Mouse (Mus musculus) limb, embryonic 14.5 days (tissue): ENCODE measurements around the gene Arhgap27. TPM values are rescaled to one million over a fixed set of nuclear protein-coding genes. Genes with fewer than 3 reads are reported as not detected.

ENCODE experiments used
- ATAC-seq: fragments of 200-750 bp; cut with Nextera tagmentation; 2 replicates; pipeline ENCODE4 v1.8.0; 2017; ENCODE audit warnings: low read depth, moderate number of reproducible peaks, moderate TSS enrichment; ENCODE audit not compliant: low FRiP score
- DNase-seq: peaks from one replicate; pipeline ENCODE4 v3.0.0-alpha.2; 2015; ENCODE audit warnings: low spot score
- H3K27ac ChIP-seq: fragments of 300-500 bp; sonication (generic); replicated peaks from 2 replicates; pipeline ENCODE4 v1.5.1; 2014; ENCODE audit warnings: low read depth, mild to moderate bottlenecking, low read length, moderate library complexity, mixed read lengths
- H3K27me3 ChIP-seq: fragments of 300-500 bp; sonication (generic); 2 replicates; pipeline ENCODE4 v1.6.1; 2014; ENCODE audit warnings: low read length, mixed read lengths; ENCODE audit not compliant: control insufficient read depth, insufficient read depth
- H3K36me3 ChIP-seq: fragments of 300-500 bp; sonication (generic); 2 replicates; pipeline ENCODE4 v1.6.1; 2014; ENCODE audit warnings: mild to moderate bottlenecking, low read length, moderate library complexity, mixed read lengths; ENCODE audit not compliant: control insufficient read depth, insufficient read depth
- H3K4me1 ChIP-seq: fragments of 300-500 bp; sonication (generic); 2 replicates; pipeline ENCODE4 v1.6.1; 2014; ENCODE audit warnings: antibody characterized with exemption, low read length, mixed read lengths; ENCODE audit not compliant: control insufficient read depth, insufficient read depth
- H3K4me2 ChIP-seq: fragments of 300-500 bp; sonication (generic); replicated peaks from 2 replicates; pipeline ENCODE4 v1.6.1; 2014; ENCODE audit warnings: low read depth, mild to moderate bottlenecking, low read length, moderate library complexity; ENCODE audit not compliant: severe bottlenecking
- H3K4me3 ChIP-seq: fragments of 300-500 bp; sonication (generic); replicated peaks from 2 replicates; pipeline ENCODE4 v1.5.1; 2014; ENCODE audit warnings: low read length
- H3K9ac ChIP-seq: fragments of 300-500 bp; sonication (generic); 2 replicates; pipeline ENCODE4 v1.6.1; 2014; ENCODE audit warnings: mild to moderate bottlenecking, low read depth, low read length, moderate library complexity; ENCODE audit not compliant: severe bottlenecking
- H3K9me3 ChIP-seq: fragments of 300-500 bp; sonication (generic); 2 replicates; pipeline ENCODE4 v1.6.1; 2016; ENCODE audit warnings: low read length; ENCODE audit not compliant: control insufficient read depth
- POLR2A ChIP-seq: fragments of 200-500 bp; IDR thresholded peaks from 2 replicates; pipeline ENCODE4 v1.8.0; 2012; ENCODE audit warnings: inconsistent platforms, mild to moderate bottlenecking, moderate library complexity, borderline replicate concordance; ENCODE audit not compliant: insufficient read depth, insufficient read length; ENCODE audit errors: extremely low read depth
- WGBS: fragments of 180-500 bp; shearing (Covaris S2); extraction: QIAGEN DNeasy Blood & Tissue Kit; methylation state at CpG from one replicate; pipeline ENCODE4 v1.1.7; 2014; 5-methylcytosine and 5-hydroxymethylcytosine counted together
- polyA plus RNA-seq, 2 experiments: library from polyadenylated mRNA; depleted of rRNA in 1 of 2; stranded (reverse) in 1 of 2; unstranded in 1 of 2; fragments of >200 nt; fragmentation: Nextera tagmentation in 1 of 2; extraction: Ambion mirVana in 1 of 2; gene quantifications; 2 replicates each; pipeline versions ENCODE4 v1.2.1 to v1.2.3; 2012 to 2014

Gene Arhgap27
- polyA plus RNA-seq, 2 experiments: 8.4 to 14.1 TPM

DNA sequence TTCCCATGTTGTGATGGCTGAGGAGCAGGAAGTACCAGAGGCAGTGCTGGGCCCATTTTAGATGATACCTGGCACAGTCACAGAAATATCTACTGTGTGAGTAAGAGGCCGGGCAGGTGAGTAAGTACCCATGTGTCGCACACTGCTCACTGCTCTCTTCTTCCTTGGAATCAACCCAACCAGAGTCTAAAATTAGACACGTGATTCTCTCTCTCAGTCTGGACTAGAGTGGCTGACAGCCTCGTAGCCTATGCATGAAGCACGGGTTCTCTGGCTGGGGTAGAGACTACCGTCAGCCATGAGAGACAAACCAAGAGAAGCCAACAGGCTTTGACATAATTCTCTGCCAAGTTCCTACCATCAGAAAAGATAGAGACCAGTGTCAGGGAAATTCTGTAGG, 14.8 kb upstream of the Arhgap27 start:
- WGBS: 89% methylated on average over 6 of the region's 6 CpGs
- DNase-seq (no peak), ATAC-seq (no peak)
- no peak overlapping the region for H3K4me2 ChIP-seq
- no peaks in the 10 kb centered on the region for H3K4me1 ChIP-seq
- peaks cover 56% of the 10 kb centered on the region for H3K36me3 ChIP-seq
- no peak overlapping the region for H3K4me3 ChIP-seq
- no peaks in the 10 kb centered on the region for H3K27me3 ChIP-seq
- no peak for TF ChIP-seq POLR2A
- H3K9me3 ChIP-seq: no peaks in the 10 kb centered on the region
- no peak overlapping the region for H3K9ac ChIP-seq
- H3K27ac ChIP-seq: no peak overlapping the region

DNA sequence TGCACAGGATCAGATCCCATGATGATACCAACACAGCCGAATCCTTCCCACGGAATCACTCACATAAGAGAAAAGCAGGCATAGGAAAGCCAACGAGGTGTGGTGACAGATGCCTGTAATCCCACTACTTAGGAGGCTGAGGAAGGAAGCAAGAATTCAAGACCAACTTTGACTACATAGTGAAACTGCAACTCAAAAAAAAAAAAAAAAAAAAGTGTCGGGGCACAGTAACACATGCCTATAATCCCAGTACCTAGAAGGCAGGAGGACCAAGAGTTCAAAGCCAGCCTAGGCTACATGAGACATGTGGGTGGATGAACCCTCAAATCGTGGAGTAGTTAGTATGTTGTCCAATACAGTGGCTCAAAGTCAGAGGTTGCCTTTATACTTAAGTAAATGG, 12.3 kb upstream of the Arhgap27 start:
- no peak for DNase-seq

DNA sequence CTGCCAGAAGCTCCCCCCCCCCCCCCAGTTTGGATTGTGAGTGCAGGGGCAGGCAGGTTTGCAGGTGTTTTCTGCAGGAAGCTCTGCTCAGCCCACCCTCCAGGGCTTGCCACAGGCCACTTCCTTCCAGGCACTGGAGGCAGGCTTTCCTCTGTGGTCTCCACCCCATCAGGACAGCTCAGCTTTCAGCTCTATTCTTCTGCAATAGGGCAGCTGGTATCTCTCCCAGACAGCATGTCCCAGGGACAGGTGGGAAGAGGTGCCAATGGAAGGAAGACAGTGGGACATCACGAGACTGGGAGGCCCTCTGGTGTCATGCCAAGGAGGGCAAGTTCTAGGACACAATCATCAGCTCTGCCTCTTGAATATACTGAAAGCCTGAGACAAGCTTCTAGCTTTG, 11.8 kb upstream of the Arhgap27 start:
- WGBS: 71% methylated on average over 1 of the region's 1 CpGs
- no peak overlapping the region for H3K4me2 ChIP-seq
- peaks cover 65% of the 10 kb centered on the region for H3K36me3 ChIP-seq

More for the DNA sequence above, 12.3 kb upstream of the Arhgap27 start:
- 82% methylated on average over 5 of the region's 5 CpGs for whole genome bisulfite sequencing
- H3K4me1 ChIP-seq: no peaks in the 10 kb centered on the region
- H3K27me3 ChIP-seq: no peaks in the 10 kb centered on the region
- no peak overlapping the region for H3K9ac ChIP-seq
- TF ChIP-seq POLR2A: no peak
- no peaks in the 10 kb centered on the region for H3K9me3 ChIP-seq
- ATAC-seq: no peak
- peaks cover 65% of the 10 kb centered on the region for H3K36me3 ChIP-seq
- H3K27ac ChIP-seq: no peak overlapping the region
- H3K4me3 ChIP-seq: no peak overlapping the region
- H3K4me2 ChIP-seq: no peak overlapping the region

DNA sequence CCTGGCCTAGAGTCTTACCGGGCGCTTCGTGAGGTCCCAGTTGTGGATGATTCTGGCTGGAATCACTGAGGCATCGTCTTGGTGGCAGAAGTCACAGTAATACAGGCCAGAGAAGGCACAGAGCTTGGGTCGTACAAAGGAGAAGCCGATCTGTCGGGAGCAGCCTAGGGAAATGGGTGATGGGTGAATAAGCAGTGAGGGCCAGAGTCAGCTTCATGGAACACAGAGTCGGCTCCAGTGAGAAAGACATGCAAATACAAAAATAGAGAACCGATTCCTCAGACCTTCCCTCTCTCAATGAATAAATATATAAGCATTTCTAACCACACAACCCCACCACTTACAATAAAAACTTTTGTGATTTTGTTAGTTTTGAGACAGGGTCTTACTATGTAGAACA, 10.4 kb upstream of the Arhgap27 start:
- DNase-seq (no peak), ATAC-seq (no peak)
- no peaks in the 10 kb centered on the region for H3K4me1 ChIP-seq
- no peak overlapping the region for H3K4me2 ChIP-seq
- whole genome bisulfite sequencing: 90% methylated on average over 9 of the region's 9 CpGs
- no peaks in the 10 kb centered on the region for H3K9me3 ChIP-seq
- no peaks in the 10 kb centered on the region for H3K27me3 ChIP-seq
- no peak overlapping the region for H3K27ac ChIP-seq
- H3K9ac ChIP-seq: no peak overlapping the region
- H3K4me3 ChIP-seq: no peak overlapping the region
- no peak for TF ChIP-seq POLR2A
- H3K36me3 ChIP-seq: peaks cover 57% of the 10 kb centered on the region

More for the DNA sequence above, 11.8 kb upstream of the Arhgap27 start:
- ATAC-seq: no peak
- Histone ChIP-seq H3K4me1 (no peaks in the 10 kb centered on the region), H3K27me3 (no peaks in the 10 kb centered on the region), H3K9ac (no peak overlapping the region), H3K4me3 (no peak overlapping the region), H3K9me3 (no peaks in the 10 kb centered on the region), H3K27ac (no peak overlapping the region)
- DNase-seq: no peak
- TF ChIP-seq POLR2A: no peak

DNA sequence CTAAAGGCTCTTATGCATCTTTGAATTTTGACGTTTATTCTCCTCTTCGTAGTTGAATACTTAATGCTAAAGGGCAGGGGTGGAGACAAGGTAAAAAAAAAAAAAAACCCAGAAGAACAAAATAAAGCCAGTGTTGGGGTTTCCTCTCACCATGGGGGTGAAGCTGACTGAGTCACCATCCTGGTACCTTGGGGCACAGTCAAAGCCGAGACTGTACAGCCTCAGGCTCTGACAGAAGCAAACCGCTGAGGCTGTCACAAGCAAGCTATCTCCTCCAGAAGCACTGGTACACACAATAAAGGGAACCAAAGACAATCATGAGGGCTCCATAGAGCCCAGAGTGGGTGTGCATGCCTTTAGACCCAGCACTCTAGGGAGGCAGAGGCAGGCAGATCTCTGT, 9.1 kb upstream of the Arhgap27 start:
- ATAC-seq (no peak), DNase-seq (no peak)
- no peak for TF ChIP-seq POLR2A
- Histone ChIP-seq H3K27ac (no peak overlapping the region), H3K9me3 (no peaks in the 10 kb centered on the region), H3K4me2 (no peak overlapping the region), H3K27me3 (no peaks in the 10 kb centered on the region), H3K4me3 (no peak overlapping the region), H3K9ac (no peak overlapping the region), H3K36me3 (peaks cover 56% of the 10 kb centered on the region), H3K4me1 (no peaks in the 10 kb centered on the region)
- WGBS: 87% methylated on average over 4 of the region's 4 CpGs

DNA sequence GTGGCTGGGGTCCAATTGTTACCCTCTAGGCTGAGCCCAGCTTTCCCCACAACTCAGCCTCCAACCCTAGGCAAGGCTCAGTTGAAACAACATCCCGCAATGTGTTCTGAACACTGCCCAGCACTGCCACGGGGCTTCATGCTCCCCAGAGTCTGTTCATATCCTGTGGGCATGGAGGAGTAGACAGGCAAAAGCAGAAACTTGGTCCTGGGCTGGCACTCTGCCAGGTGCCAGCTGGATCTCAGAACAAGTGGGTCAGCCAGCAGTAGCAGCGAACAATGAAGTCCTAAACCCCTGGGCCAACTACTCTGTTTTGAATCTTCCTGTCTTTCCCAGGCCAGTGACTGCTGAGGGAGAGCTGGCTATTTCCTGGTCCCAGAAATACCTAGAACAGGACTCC, 8.6 kb upstream of the Arhgap27 start:
- ATAC-seq (no peak), DNase-seq (no peak)
- Histone ChIP-seq H3K4me3 (no peak overlapping the region), H3K36me3 (peaks cover 56% of the 10 kb centered on the region), H3K4me1 (no peaks in the 10 kb centered on the region), H3K9ac (no peak overlapping the region), H3K27me3 (no peaks in the 10 kb centered on the region), H3K27ac (no peak overlapping the region), H3K4me2 (no peak overlapping the region), H3K9me3 (no peaks in the 10 kb centered on the region)
- no peak for TF ChIP-seq POLR2A
- 72% methylated on average over 3 of the region's 3 CpGs for WGBS
